Mouse (Mus musculus): ENCODE measurements around the gene Eea1. TPM values are rescaled to one million over a fixed set of nuclear protein-coding genes. Genes with fewer than 3 reads are reported as not detected.

Eea1 gene
- 15.5 and 20.0 TPM in 2 replicates for polyA plus RNA-seq (2014; fragmentation: Nextera tagmentation; extraction: Ambion mirVana)

DNA sequence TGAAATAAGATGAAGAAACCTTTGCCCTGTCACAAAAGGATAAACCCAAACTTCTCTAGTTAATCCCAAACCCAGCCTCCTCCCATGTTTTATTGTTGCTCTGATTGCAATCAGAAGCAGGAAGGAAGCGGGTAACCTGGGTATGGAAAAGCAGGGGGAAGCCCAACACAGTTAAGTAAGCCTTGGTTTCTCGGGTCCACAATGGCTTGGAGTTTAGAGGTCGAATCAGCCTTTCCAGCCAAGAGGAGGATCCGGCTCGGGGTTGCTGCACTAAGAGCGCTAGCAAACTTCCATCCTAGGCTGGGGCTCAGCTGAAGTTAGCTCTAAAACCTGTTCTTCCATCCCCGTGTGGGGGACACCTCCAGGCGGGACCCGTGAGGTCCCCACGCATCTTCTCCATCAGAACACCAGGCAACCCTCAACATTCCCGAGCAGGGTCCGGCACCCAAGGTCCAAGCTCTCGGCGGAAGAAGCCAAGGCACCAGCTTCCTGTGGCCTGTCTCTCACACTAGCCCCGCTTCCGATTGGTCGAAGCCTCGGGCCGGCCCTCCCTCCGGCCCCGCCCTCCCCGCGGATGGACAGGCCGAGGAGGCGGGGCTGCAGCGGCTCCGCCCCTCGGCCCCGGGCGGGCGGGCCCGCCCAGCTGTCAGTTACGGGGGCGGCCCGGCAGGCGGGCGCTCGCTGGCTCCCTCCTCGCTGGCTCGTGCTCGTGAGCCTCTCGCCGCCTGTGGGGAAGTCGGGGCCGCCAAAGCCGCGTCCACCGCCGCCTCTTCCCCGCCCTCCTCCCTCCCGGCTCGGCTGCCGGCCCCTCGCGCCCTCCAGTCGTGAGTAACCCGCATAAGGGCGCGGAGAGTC, at the start of gene Eea1:
Gene Eea1, plus strand, starts transcription at position 605 of the 855 bp plus-strand sequence.
- Histone ChIP-seq H3K4me2 (replicated peaks; ENCODE audit: low read depth, low read length) (peak within 1 kb of the TSS; percentile 81), H3K9me3 (ENCODE audit: control insufficient read depth, low read length) (no peaks in the 10 kb centered on the region), H3K4me1 (ENCODE audit: control insufficient read depth, insufficient read depth, low read length) (peaks cover 10% of the 10 kb centered on the region; the same call in 1 of the 2 replicates), H3K36me3 (ENCODE audit: control insufficient read depth, insufficient read depth, low read length) (no peaks in the 10 kb centered on the region), H3K9ac (ENCODE audit: low read depth, low read length) (peak within 1 kb of the TSS; percentile 79), H3K27ac (ENCODE audit: low read depth, low read length) (peak within 1 kb of the TSS; percentile 84), H3K4me3 (ENCODE audit: low read length) (peak within 1 kb of the TSS; percentile 81), H3K27me3 (ENCODE audit: control insufficient read depth, insufficient read depth, low read length) (no peaks in the 10 kb centered on the region)
- under 1% methylated on average over 58 of the region's 59 CpGs for WGBS
- peak; percentile 99 for ATAC-seq (ENCODE audit: low FRiP score, low TSS enrichment)

DNA sequence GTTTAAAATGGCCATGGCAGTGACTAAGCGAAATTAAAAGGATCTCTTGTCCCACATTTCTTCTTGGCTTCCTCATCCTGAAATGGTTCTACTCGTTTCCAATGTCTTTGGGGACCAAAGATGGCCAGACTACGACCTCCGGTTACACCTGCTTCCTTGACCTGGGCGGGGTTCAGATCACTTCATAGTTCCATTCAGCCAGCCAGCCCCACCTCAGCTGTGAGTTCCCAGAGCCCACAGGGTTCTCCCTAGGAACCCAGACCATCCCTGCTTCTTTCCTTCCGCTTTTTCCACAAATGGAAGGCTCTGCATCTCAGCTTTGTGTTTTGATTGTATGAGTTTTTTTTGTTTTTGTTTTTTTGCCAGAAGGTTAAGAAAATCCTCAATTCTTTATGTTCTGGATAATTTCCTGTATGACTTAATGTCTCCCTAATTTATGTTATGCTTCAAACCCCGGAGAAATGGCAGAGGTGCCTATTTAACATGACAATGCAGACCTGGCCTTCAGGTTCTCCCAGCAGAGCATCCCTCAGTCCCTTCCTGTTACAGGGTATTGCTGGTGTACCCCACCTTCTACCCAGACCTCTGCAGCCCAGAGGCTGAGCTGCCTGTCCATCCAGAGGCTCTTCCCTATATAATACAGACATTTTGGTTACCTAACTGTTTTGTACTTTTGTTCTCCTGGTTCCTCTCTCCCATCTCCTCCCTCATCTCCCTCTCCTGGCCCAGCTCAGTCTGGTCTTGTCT, 49.1 kb upstream of the Eea1 start:
- Histone ChIP-seq H3K4me2 (replicated peaks; ENCODE audit: low read depth, low read length) (no peak overlapping the region), H3K4me3 (ENCODE audit: low read length) (no peak overlapping the region), H3K9ac (ENCODE audit: low read depth, low read length) (no peak overlapping the region), H3K9me3 (ENCODE audit: control insufficient read depth, low read length) (no peaks in the 10 kb centered on the region), H3K4me1 (ENCODE audit: control insufficient read depth, insufficient read depth, low read length) (no peaks in the 10 kb centered on the region), H3K27ac (ENCODE audit: low read depth, low read length) (no peak overlapping the region), H3K36me3 (ENCODE audit: control insufficient read depth, insufficient read depth, low read length) (no peaks in the 10 kb centered on the region), H3K27me3 (ENCODE audit: control insufficient read depth, insufficient read depth, low read length) (no peaks in the 10 kb centered on the region)
- ATAC-seq (ENCODE audit: low FRiP score, low TSS enrichment) = no peak
- 69% methylated on average over 7 of the region's 7 CpGs for WGBS

DNA sequence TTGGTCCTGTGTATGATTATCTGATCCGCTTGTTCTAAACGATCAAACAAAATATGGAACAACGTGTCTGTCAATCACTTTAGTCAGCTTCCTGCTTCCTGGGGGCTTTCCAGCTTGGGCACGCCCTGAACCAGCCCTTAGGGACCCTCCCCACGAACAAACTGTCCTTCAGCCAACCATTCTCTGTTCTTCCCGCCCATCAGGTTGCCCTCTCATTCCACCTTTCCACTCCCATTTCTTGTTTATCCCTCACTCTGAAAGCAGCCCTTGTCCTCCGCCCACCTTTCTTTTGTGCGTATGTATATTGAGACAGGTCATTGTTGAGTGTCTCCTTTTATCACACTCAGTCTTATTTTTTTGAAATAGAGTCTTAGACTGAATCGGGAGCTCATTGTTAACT, 48.3 kb upstream of the Eea1 start:
- Histone ChIP-seq H3K36me3 (ENCODE audit: control insufficient read depth, insufficient read depth, low read length) (no peaks in the 10 kb centered on the region), H3K4me1 (ENCODE audit: control insufficient read depth, insufficient read depth, low read length) (no peaks in the 10 kb centered on the region), H3K4me3 (ENCODE audit: low read length) (no peak overlapping the region), H3K9ac (ENCODE audit: low read depth, low read length) (no peak overlapping the region), H3K4me2 (replicated peaks; ENCODE audit: low read depth, low read length) (no peak overlapping the region), H3K9me3 (ENCODE audit: control insufficient read depth, low read length) (no peaks in the 10 kb centered on the region), H3K27ac (ENCODE audit: low read depth, low read length) (no peak overlapping the region), H3K27me3 (ENCODE audit: control insufficient read depth, insufficient read depth, low read length) (no peaks in the 10 kb centered on the region)
- ATAC-seq (ENCODE audit: low FRiP score, low TSS enrichment) = no peak
- WGBS = 84% methylated on average over 9 of the region's 9 CpGs

DNA sequence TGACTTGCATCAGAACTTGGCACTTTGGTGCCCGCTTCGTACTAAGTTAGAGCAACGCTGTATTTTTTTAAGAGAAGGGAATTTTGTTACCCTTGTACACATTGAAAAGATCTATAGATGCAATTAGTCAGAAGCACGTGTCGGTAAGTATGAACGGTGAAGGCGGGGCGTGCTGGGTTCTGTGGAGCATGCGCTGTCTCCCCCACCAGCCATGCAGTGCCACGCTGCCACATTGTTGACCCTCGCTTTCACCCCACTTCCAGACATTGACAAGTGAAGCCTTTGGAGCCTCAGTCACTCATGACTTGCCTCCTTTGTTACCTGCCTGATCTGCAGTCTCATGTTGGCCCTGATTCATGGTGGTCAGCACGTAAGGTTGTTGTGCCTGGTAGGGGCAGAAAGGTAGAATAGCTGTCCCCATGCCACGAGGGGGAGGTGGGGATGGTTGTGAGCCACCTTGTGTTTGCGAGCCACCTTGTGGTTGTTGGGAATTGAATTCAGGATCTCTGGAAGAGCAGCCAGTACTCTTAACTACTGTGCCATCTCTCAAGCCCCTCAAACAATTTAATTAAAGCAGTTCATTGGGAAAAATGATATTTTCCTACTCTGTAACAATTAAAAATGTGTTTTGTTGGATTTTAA, 47.0 kb upstream of the Eea1 start:
- Histone ChIP-seq H3K27ac (ENCODE audit: low read depth, low read length) (no peak overlapping the region), H3K36me3 (ENCODE audit: control insufficient read depth, insufficient read depth, low read length) (no peaks in the 10 kb centered on the region), H3K27me3 (ENCODE audit: control insufficient read depth, insufficient read depth, low read length) (no peaks in the 10 kb centered on the region), H3K9ac (ENCODE audit: low read depth, low read length) (no peak overlapping the region), H3K4me2 (replicated peaks; ENCODE audit: low read depth, low read length) (no peak overlapping the region), H3K4me3 (ENCODE audit: low read length) (no peak overlapping the region), H3K4me1 (ENCODE audit: control insufficient read depth, insufficient read depth, low read length) (no peaks in the 10 kb centered on the region), H3K9me3 (ENCODE audit: control insufficient read depth, low read length) (no peaks in the 10 kb centered on the region)
- no peak for ATAC-seq (ENCODE audit: low FRiP score, low TSS enrichment)
- WGBS = 91% methylated on average over 14 of the region's 14 CpGs

DNA sequence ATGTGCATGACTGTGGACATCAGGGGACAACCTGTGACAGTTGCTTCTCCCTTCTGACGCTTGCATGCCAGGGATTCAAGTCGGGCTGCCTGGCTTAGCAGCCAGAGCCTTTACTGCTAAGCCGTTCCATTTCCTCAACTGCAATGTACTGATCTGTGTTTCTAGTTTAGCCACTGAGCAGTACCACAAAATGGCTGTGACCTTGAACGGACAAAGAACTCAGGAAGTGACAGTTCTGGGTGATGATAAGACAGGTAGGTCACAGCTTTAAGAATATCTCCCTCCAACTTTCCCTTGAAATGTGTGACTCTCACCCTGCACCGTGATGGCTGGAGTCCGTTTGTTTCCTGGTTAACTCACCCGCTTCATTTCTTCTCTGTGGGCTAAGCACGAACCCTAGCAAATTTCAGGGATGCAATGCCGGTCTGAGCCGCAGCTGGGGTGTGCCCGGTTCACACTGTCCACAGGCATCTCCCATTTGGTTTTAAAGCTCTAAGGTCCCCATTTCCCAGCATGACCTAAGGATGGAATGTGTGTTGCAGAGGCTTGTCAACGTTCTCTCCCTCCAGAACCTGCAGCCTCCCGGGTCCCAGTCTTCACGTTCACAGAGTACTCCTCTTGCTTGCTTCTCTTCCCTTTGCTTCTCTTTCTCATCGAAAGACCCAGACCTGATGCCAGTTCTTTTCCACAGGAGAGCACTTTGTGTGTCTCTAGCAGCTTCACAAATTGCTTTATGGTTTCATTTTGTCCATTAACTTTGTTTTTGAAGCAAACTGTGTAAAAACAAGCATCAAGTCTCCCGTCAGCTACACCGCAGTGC, 46.2 kb upstream of the Eea1 start:
- ATAC-seq (ENCODE audit: low FRiP score, low TSS enrichment) = no peak
- peak overlapping the region; percentile 53 for H3K4me2 ChIP-seq (replicated peaks; ENCODE audit: low read depth, low read length)
- peak overlapping the region; percentile 34 for H3K4me3 ChIP-seq (ENCODE audit: low read length)
- WGBS = 31% methylated on average over 17 of the region's 17 CpGs
- peak overlapping the region; percentile 45; the same call in 1 of the 2 replicates for H3K9ac ChIP-seq (ENCODE audit: low read depth, low read length)
- H3K9me3 ChIP-seq (ENCODE audit: control insufficient read depth, low read length) = no peaks in the 10 kb centered on the region
- no peaks in the 10 kb centered on the region for H3K36me3 ChIP-seq (ENCODE audit: control insufficient read depth, insufficient read depth, low read length)
- no peak overlapping the region for H3K27ac ChIP-seq (ENCODE audit: low read depth, low read length)
- H3K27me3 ChIP-seq (ENCODE audit: control insufficient read depth, insufficient read depth, low read length) = no peaks in the 10 kb centered on the region
- no peaks in the 10 kb centered on the region for H3K4me1 ChIP-seq (ENCODE audit: control insufficient read depth, insufficient read depth, low read length)

DNA sequence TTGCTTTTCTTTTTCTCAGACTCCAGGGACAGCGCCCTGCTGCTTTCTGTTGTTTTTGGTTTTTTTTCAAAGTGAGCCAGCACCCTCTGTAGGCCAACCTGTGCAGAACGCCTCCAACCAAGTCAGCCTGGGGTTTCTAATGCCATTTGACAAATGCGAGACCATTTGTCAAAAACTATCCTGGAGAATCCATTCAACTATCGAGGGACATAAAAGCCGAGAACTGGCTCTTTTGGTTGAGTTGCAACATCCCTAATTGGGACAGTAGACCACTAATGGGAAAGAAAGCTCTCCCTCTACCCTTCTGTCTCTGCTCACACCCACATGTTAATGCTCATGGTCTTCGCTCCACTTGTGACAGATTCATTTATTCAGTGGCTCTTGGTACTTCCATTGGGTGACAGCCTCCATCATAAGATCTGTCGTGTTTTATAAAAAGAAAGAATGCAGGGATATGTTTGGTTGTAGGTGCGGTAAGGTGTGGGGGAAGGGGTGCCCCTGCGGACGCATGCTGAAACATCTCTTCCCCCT, 45.5 kb upstream of the Eea1 start:
- Histone ChIP-seq H3K9ac (ENCODE audit: low read depth, low read length) (no peak overlapping the region), H3K27me3 (ENCODE audit: control insufficient read depth, insufficient read depth, low read length) (no peaks in the 10 kb centered on the region), H3K27ac (ENCODE audit: low read depth, low read length) (no peak overlapping the region), H3K9me3 (ENCODE audit: control insufficient read depth, low read length) (no peaks in the 10 kb centered on the region), H3K4me1 (ENCODE audit: control insufficient read depth, insufficient read depth, low read length) (no peaks in the 10 kb centered on the region), H3K4me3 (ENCODE audit: low read length) (peak overlapping the region; percentile 34; the same call in 1 of the 2 replicates), H3K4me2 (replicated peaks; ENCODE audit: low read depth, low read length) (peak overlapping the region; percentile 53), H3K36me3 (ENCODE audit: control insufficient read depth, insufficient read depth, low read length) (no peaks in the 10 kb centered on the region)
- 38% methylated on average over 10 of the region's 10 CpGs for WGBS
- ATAC-seq (ENCODE audit: low FRiP score, low TSS enrichment) = peak; percentile 82

DNA sequence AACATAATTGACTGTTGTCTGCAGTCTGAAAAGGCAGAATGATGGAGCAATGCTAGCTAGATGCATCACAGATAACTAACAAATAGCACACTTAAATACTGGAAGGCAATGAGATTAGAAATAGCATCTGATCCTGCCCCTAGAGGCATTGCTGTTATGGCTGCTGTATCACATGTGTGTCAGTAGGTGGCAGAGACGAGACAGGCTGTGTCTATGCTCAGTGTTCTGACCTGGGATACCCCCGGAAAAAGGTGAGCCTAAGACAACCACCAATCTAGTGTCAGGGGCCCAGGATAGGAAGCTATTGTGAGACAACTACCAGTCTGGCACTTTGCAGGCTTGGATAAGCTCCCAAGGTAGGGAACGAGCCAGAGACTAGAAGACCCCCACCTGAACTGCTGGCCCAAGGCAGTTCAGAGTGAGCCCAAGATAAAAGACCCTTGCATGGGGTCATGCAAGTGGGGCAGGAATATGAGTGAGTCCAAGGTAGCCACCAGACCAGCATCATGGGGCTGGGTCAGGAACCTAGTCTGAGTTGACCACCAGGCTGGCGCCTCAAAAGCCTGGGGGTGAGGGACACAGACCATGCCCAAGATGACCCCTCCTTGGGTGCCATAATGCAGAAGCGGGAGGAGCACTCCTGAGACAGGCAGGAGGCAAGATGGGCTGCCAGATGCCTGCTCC, 41.8 kb upstream of the Eea1 start:
- H3K27me3 ChIP-seq (ENCODE audit: control insufficient read depth, insufficient read depth, low read length) = no peaks in the 10 kb centered on the region
- H3K36me3 ChIP-seq (ENCODE audit: control insufficient read depth, insufficient read depth, low read length) = no peaks in the 10 kb centered on the region
- no peak overlapping the region for H3K9ac ChIP-seq (ENCODE audit: low read depth, low read length)
- peak; percentile 24; the same call in 1 of the 2 replicates for ATAC-seq (ENCODE audit: low FRiP score, low TSS enrichment)
- H3K27ac ChIP-seq (ENCODE audit: low read depth, low read length) = no peak overlapping the region
- no peaks in the 10 kb centered on the region for H3K4me1 ChIP-seq (ENCODE audit: control insufficient read depth, insufficient read depth, low read length)
- H3K4me3 ChIP-seq (ENCODE audit: low read length) = no peak overlapping the region
- no peak overlapping the region for H3K4me2 ChIP-seq (replicated peaks; ENCODE audit: low read depth, low read length)
- H3K9me3 ChIP-seq (ENCODE audit: control insufficient read depth, low read length) = no peaks in the 10 kb centered on the region
- 64% methylated on average over 5 of the region's 5 CpGs for WGBS

DNA sequence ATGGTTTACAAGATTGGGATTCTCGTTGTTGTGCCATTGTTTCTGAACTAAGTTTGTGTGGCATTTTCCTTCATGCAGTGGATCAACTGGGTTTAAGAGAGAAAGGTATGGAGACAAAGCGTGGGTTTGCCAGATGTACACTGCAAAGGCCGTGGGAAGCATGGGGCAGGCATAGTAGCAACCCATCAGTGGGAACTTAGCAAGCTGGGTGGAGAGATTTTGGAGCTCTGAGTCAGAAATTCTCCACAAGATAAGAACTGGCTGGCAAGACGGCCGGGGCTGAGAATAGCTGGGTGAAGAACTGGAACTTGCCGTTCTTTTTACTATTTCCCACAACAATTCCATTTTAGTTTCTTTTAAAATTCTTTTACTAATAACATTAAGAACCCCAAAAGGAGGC, 35.8 kb upstream of the Eea1 start:
- no peak for ATAC-seq (ENCODE audit: low FRiP score, low TSS enrichment)
- Histone ChIP-seq H3K9me3 (ENCODE audit: control insufficient read depth, low read length) (no peaks in the 10 kb centered on the region), H3K27ac (ENCODE audit: low read depth, low read length) (no peak overlapping the region), H3K4me3 (ENCODE audit: low read length) (no peak overlapping the region), H3K27me3 (ENCODE audit: control insufficient read depth, insufficient read depth, low read length) (no peaks in the 10 kb centered on the region), H3K4me1 (ENCODE audit: control insufficient read depth, insufficient read depth, low read length) (no peaks in the 10 kb centered on the region), H3K36me3 (ENCODE audit: control insufficient read depth, insufficient read depth, low read length) (no peaks in the 10 kb centered on the region), H3K9ac (ENCODE audit: low read depth, low read length) (no peak overlapping the region), H3K4me2 (replicated peaks; ENCODE audit: low read depth, low read length) (no peak overlapping the region)
- WGBS = 87% methylated on average over 6 of the region's 6 CpGs

Measured in kidney, embryonic 14.5 days (tissue).